Mouse (Mus musculus) left cerebral cortex, adult 18-20 months (tissue): ENCODE data around the gene Gzmm. TPM values are rescaled to one million over a fixed set of nuclear protein-coding genes. Genes with fewer than 3 reads are reported as not detected.

Experiments used
- DNase-seq, 2 experiments: peaks; one replicate each; pipeline ENCODE4 v3.0.0; 2021 to 2022; ENCODE audit warnings: low spot score in 2 of 2, mixed read lengths in 1 of 2
- total RNA-seq, 2 experiments: library from RNA; stranded (reverse); gene quantifications; 2 replicates each; pipeline ENCODE4 v1.2.3; 2021

Gzmm gene
- total RNA-seq, 2 experiments from 2014 or later = 2.7 to 3.2 TPM

GRCm38 (mm10) chr10:79723692-79724091, 34.9 kb downstream of the Gzmm start:
- DNase-seq = no peak

GRCm38 (mm10) chr10:79726090-79726489, 37.3 kb downstream of the Gzmm start:
- DNase-seq = peak in 1 of 2 experiments; percentile 47

GRCm38 (mm10) chr10:79728323-79729249, 39.8 kb downstream of the Gzmm start:
- DNase-seq = peak; percentile 56 to 71

- DNase-seq = peak; percentile 61
Observed at GRCm38 (mm10) chr10:79729357-79729965, 40.6 kb downstream of the Gzmm start.

GRCm38 (mm10) chr10:79732500-79732899, 43.7 kb downstream of the Gzmm start:
- peak in 1 of 2 experiments; percentile 59 for DNase-seq

GRCm38 (mm10) chr10:79733847-79734246, 45.0 kb downstream of the Gzmm start:
- DNase-seq = no peak

- no peak for DNase-seq
Observed at GRCm38 (mm10) chr10:79735361-79735760, 46.5 kb downstream of the Gzmm start.

- DNase-seq = no peak
Observed at GRCm38 (mm10) chr10:79736706-79737105, 47.9 kb downstream of the Gzmm start.

- DNase-seq = no peak
Observed at GRCm38 (mm10) chr10:79738259-79738658, 49.4 kb downstream of the Gzmm start.

GRCm38 (mm10) chr10:79739234-79739633, 50.4 kb downstream of the Gzmm start:
- no peak for DNase-seq

- DNase-seq = no peak
Observed at GRCm38 (mm10) chr10:79740863-79741262, 52.0 kb downstream of the Gzmm start.

GRCm38 (mm10) chr10:79743161-79743560, 54.3 kb downstream of the Gzmm start:
- no peak for DNase-seq

- DNase-seq = no peak
Observed at GRCm38 (mm10) chr10:79743650-79744365, 55.0 kb downstream of the Gzmm start.

Other genes starting within 250 kb of the Gzmm start
- gene Vmn2r83, start 220.3 kb upstream of the Gzmm start, total RNA-seq = not detected
- 1 to 10 TPM; 3.5 to 4.3 TPM for gene Plpp2, start 155.2 kb upstream of the Gzmm start, total RNA-seq
- 10 to 100 TPM; 51.4 to 51.9 TPM for gene Mier2, start 133.8 kb upstream of the Gzmm start, total RNA-seq
- gene Theg, start 101.7 kb upstream of the Gzmm start, total RNA-seq = 1 to 10 TPM in 1 of 2 experiments, under 1 TPM in 1; 0.37 to 1.7 TPM
- 10 to 100 TPM; 16.7 to 18.6 TPM for gene C2cd4c, start 75.0 kb upstream of the Gzmm start, total RNA-seq
- 10 to 100 TPM; 44.3 to 50.1 TPM for gene Shc2, start 51.1 kb upstream of the Gzmm start, total RNA-seq
- under 1 TPM in 1 of 2 experiments, not detected in 1; 0.82 TPM for gene Odf3l2, start 43.3 kb upstream of the Gzmm start, total RNA-seq
- not detected for gene Madcam1, start 24.5 kb upstream of the Gzmm start, total RNA-seq
- gene Tpgs1, start 19.7 kb upstream of the Gzmm start, total RNA-seq = 10 to 100 TPM; 69.8 to 77.1 TPM
- gene Cdc34, start 6.8 kb upstream of the Gzmm start, total RNA-seq = 10 to 100 TPM; 75.4 to 77.5 TPM
- gene Bsg, start 15.5 kb downstream of the Gzmm start, total RNA-seq = 100 to 1,000 TPM; 566 to 614 TPM
- 100 to 1,000 TPM; 142 to 157 TPM for gene Hcn2, start 27.6 kb downstream of the Gzmm start, total RNA-seq
- gene Polrmt, start 57.6 kb downstream of the Gzmm start, total RNA-seq = 10 to 100 TPM; 50.6 to 55.3 TPM
- gene Fgf22, start 66.1 kb downstream of the Gzmm start, total RNA-seq = 1 to 10 TPM; 4.3 to 5.6 TPM
- 10 to 100 TPM; 86.7 to 98.4 TPM for gene Rnf126, start 77.9 kb downstream of the Gzmm start, total RNA-seq
- 1 to 10 TPM; 2.7 to 3.2 TPM for gene Fstl3, start 88.3 kb downstream of the Gzmm start, total RNA-seq
- gene Prss57, start 101.9 kb downstream of the Gzmm start, total RNA-seq = under 1 TPM; 0.63 to 0.72 TPM
- 100 to 1,000 TPM; 290 to 308 TPM for gene Palm, start 104.6 kb downstream of the Gzmm start, total RNA-seq
- under 1 TPM; 0.61 to 0.86 TPM for gene Misp, start 132.0 kb downstream of the Gzmm start, total RNA-seq
- gene Ptbp1, start 165.4 kb downstream of the Gzmm start, total RNA-seq = 10 to 100 TPM; 54.3 to 62.5 TPM
- 1 to 10 TPM; 2.2 to 2.3 TPM for gene Prtn3, start 185.5 kb downstream of the Gzmm start, total RNA-seq
- 10 to 100 TPM; 55.6 to 58.0 TPM for gene Plppr3, start 185.6 kb downstream of the Gzmm start, total RNA-seq
- gene Elane, start 197.2 kb downstream of the Gzmm start, total RNA-seq = not detected
- gene Cfd, start 201.8 kb downstream of the Gzmm start, total RNA-seq = not detected
- gene Med16, start 219.9 kb downstream of the Gzmm start, total RNA-seq = 10 to 100 TPM; 48.6 to 63.7 TPM
- not detected for gene Gm26602, start 221.8 kb downstream of the Gzmm start, total RNA-seq
- 10 to 100 TPM in 1 of 2 experiments, 1 to 10 TPM in 1; 5.3 to 10.3 TPM for gene Kiss1r, start 228.0 kb downstream of the Gzmm start, total RNA-seq
- 100 to 1,000 TPM; 307 to 318 TPM for gene R3hdm4, start 232.2 kb downstream of the Gzmm start, total RNA-seq
- 1 to 10 TPM; 5.6 to 7.2 TPM for gene Arid3a, start 238.0 kb downstream of the Gzmm start, total RNA-seq